Mouse (Mus musculus) cerebellum, adult 2 months (tissue): Measurements from ENCODE around the gene Nr2e1. TPM values are rescaled to one million over a fixed set of nuclear protein-coding genes. Genes with fewer than 3 reads are reported as not detected.

Source experiments
- DNase-seq, 2 experiments: peaks; one replicate each; pipeline ENCODE4 v3.0.0; 2021
- H3K27ac ChIP-seq: fragments of 200-500 bp; 2 replicates; pipeline ENCODE4 v1.5.1; 2012; ENCODE audit warnings: low read length, control low read depth, inconsistent platforms; ENCODE audit not compliant: insufficient read depth
- H3K27me3 ChIP-seq: fragments of 200-500 bp; 2 replicates; pipeline ENCODE4 v1.6.1; 2012; ENCODE audit warnings: inconsistent platforms, mild to moderate bottlenecking, low read length, moderate library complexity; ENCODE audit not compliant: control insufficient read depth, insufficient read depth
- H3K4me1 ChIP-seq: fragments of 200-500 bp; 2 replicates; pipeline ENCODE4 v1.6.1; 2011; ENCODE audit warnings: low read length; ENCODE audit not compliant: control insufficient read depth, insufficient read depth
- H3K4me3 ChIP-seq: fragments of 200-500 bp; replicated peaks from 2 replicates; pipeline ENCODE3; 2011; ENCODE audit warnings: mild to moderate bottlenecking, low read depth, low read length, control low read depth; ENCODE audit not compliant: insufficient read depth
- CTCF ChIP-seq: fragments of 200-500 bp; IDR thresholded peaks from 2 replicates; pipeline ENCODE4 v1.5.1; 2011; ENCODE audit warnings: low read depth, mild to moderate bottlenecking, control low read depth, low read length, moderate library complexity, borderline replicate concordance; ENCODE audit not compliant: insufficient read depth
- POLR2A ChIP-seq: fragments of 200-500 bp; IDR thresholded peaks from 2 replicates; pipeline ENCODE4 v1.6.1; 2011; ENCODE audit warnings: low read length, control low read depth, borderline replicate concordance; ENCODE audit not compliant: insufficient read depth
- WGBS: fragments of 180-500 bp; shearing (Covaris S2); methylation state at CpG from one replicate; pipeline ENCODE4 v1.1.7; 2018; 5-methylcytosine and 5-hydroxymethylcytosine counted together
- polyA plus RNA-seq: library from polyadenylated mRNA; depleted of rRNA; stranded (reverse); fragments of >200 nt; gene quantifications from 2 replicates; pipeline ENCODE4 v1.2.3, GENCODE M21; 2012; rRNA removed

The Nr2e1 gene
- polyA plus RNA-seq, 1 experiment = 0.20 TPM

DNA sequence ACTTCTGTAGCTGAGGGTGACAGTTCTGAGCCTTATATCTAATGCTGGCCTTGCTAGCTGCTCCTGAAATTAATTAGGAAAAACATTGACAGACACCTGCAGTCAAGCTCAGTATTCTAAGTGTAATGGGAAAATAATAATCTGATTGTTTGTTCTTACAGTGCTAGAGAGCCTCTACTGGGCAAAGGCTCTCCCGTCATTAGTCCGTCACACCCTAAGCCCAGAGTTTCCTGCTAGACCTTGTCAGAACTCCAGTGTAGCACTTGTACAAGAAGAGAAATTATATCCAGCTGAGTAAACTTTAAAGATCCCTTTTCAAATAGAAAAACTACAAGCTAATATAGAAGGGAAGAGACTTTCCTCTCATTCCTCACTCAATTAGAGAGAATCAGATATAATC lies 60.5 kb downstream of the Nr2e1 start:
- Histone ChIP-seq H3K4me3 (no peak overlapping the region), H3K4me1 (no peaks in the 10 kb centered on the region; the same call in 1 of the 2 replicates), H3K27ac (no peak overlapping the region), H3K27me3 (no peaks in the 10 kb centered on the region)
- TF ChIP-seq POLR2A (no peak), CTCF (no peak)
- DNase-seq = no peak
- WGBS = 61% methylated on average over 2 of the region's 2 CpGs

DNA sequence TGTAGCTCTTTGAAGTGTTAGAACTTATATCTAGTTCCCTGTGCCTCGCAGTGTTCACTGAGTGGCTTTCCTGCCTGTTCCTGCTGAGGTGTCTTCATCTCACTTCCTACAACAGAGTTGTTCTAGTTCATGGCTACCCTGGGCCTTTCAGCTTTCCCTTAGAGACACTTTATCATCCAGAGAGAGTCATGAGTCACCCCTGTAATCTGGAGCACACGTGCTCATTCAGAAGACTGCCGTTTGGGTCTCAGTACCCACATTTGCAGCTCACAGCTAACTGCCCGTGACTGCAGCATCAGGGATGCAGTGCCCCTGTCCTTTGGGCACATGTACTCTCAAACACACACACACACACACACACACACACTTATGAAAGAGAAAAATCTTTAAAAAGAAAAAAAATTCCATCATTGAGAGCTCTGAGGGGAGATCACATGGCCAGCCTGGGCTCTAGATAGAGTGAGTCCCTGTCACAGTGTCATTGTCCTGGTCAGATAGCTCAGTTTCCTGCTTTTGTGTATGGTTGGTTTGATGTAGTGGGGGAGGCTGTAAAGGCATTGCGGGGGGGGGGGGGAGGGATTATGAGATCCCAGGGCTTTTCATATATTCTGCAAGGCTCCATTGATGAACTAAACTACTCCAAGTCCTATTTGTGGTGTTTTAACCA lies 62.0 kb downstream of the Nr2e1 start:
- no peaks in the 10 kb centered on the region; the same call in 1 of the 2 replicates for H3K4me1 ChIP-seq
- no peaks in the 10 kb centered on the region for H3K27me3 ChIP-seq
- TF ChIP-seq POLR2A (no peak), CTCF (no peak)
- WGBS = 52% methylated on average over 5 of the region's 5 CpGs
- DNase-seq = no peak
- H3K4me3 ChIP-seq = no peak overlapping the region
- no peak overlapping the region for H3K27ac ChIP-seq

DNA sequence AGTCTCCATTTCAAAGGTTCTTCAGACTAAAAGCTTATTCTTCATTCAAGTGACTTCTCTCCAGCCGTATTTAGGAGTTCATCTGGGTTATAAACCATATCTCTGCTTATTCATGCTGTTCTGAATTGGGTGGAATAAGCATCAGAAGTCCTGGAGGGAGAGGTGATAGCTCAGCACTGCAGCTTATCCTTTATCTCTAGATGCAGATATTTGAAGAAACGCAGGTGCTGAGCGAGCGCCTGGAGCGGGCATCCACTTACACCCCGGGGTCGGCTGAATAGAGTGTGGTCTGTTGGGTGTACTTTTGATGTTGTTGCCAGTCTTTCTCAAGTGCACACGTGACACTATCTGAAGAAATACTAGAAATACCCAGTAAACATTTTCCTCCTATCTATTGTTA lies 65.1 kb downstream of the Nr2e1 start:
- no peak for TF ChIP-seq POLR2A
- TF ChIP-seq CTCF = no peak
- H3K4me1 ChIP-seq = no peaks in the 10 kb centered on the region; the same call in 1 of the 2 replicates
- no peaks in the 10 kb centered on the region for H3K27me3 ChIP-seq
- H3K27ac ChIP-seq = no peak overlapping the region
- no peak for DNase-seq
- H3K4me3 ChIP-seq = no peak overlapping the region
- 91% methylated on average over 8 of the region's 8 CpGs for WGBS

DNA sequence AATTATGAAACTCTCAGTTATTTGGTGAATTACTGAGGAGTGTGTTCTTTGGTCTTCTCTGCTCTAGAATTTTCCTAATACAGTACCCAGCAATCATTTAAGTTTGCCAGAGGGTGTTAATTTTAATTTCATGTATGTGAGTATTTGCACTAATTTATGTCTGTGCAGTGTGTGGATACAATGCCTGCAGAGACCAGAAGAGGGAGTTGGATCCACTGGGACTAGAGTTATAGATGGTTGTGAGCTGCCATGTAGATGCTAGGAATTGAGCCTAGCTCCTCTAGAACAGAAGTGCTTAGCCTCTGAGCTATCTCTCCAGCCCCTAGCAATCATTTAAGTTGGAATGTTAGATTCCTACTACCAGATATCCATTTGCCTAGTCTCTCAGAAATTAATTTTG lies 69.3 kb downstream of the Nr2e1 start:
- Histone ChIP-seq H3K27ac (no peak overlapping the region), H3K4me1 (no peaks in the 10 kb centered on the region), H3K27me3 (no peaks in the 10 kb centered on the region), H3K4me3 (no peak overlapping the region)
- no peak for TF ChIP-seq CTCF
- no peak for TF ChIP-seq POLR2A
- no peak for DNase-seq

Other genes with a start within 250 kb of the Nr2e1 start
- 14.9 and 15.2 TPM in 2 replicates for gene Afg1l, start 105.1 kb downstream of the Nr2e1 start, polyA plus RNA-seq
- gene Snx3, start 81.6 kb downstream of the Nr2e1 start, polyA plus RNA-seq = 372 and 388 TPM in 2 replicates
- 40.1 and 41.7 TPM in 2 replicates for gene Ostm1, start 190 bp upstream of the Nr2e1 start, polyA plus RNA-seq
- 42.4 and 46.8 TPM in 2 replicates for gene Sec63, start 177.9 kb upstream of the Nr2e1 start, polyA plus RNA-seq